Mouse (Mus musculus): ENCODE data around the gene Scgb1b7. TPM values are rescaled to one million over a fixed set of nuclear protein-coding genes. Genes with fewer than 3 reads are reported as not detected.
"Not testable (repeated sequence)": the region's sequence is repeated elsewhere in the genome, so short reads cannot be mapped to it uniquely, and the experiment has no call there.

Scgb1b7 gene
- polyA plus RNA-seq (2016; fragmentation: Nextera tagmentation; extraction: Ambion mirVana) = not detected in 2 replicates

- H3K27ac ChIP-seq (replicated peaks); DNase-seq (ENCODE audit: low spot score); H3K9me3 ChIP-seq; H3K4me3 ChIP-seq; H3K27me3 ChIP-seq (replicated peaks; ENCODE audit: low read depth, poor library complexity, severe bottlenecking); H3K36me3 ChIP-seq (replicated peaks); H3K4me1 ChIP-seq: not testable (repeated sequence)
- WGBS = 88% methylated on average over 5 of the region's 5 CpGs
Observed at GRCm38 (mm10) chr7:31712365-31712764, at the start of gene Scgb1b7. TSS of gene Scgb1b7 (plus strand) at chr7:31712665.

DNA sequence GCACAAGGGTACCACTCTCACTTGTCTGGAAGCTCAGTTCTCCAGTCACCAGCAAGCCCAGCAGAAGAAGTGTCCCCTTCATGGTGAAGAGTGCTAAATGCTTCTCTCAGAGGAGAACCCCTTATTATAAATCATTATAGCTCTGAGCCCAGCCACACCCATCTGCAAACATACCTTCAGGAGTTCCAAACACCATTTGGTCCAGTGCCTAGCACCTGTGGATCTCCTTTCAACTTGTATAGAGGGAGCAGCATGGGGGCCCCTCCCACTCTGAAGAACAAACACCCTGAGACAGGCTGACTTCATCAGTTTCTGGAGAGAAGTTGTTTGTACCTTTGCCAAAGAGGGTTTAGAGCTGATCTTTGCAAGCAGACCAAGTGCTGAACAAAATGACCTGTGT is 6.8 kb upstream of the Scgb1b7 start, which contains the start of gene Scgb2b7:
Scgb2b7 (minus strand) TSS at position 101 of the 400 bp plus-strand sequence.
- not testable (repeated sequence) for DNase-seq (ENCODE audit: low spot score); H3K4me1 ChIP-seq; H3K4me3 ChIP-seq; H3K27ac ChIP-seq (replicated peaks); H3K9me3 ChIP-seq; H3K27me3 ChIP-seq (replicated peaks; ENCODE audit: low read depth, poor library complexity, severe bottlenecking); H3K36me3 ChIP-seq (replicated peaks)

Other genes with a start within 250 kb of the Scgb1b7 start
- gene Scgb2b7, start 6.9 kb upstream of the Scgb1b7 start, polyA plus RNA-seq (2016; fragmentation: Nextera tagmentation; extraction: Ambion mirVana) = not detected in 2 replicates